Mouse (Mus musculus) G1E (cell line): ENCODE data around the gene Cyp26b1.

Experiments
- CTCF ChIP-seq: IDR thresholded peaks from 2 replicates; pipeline ENCODE4 v1.5.1; 2012; ENCODE audit warnings: low read depth, low read length, inconsistent platforms, mixed read lengths
- GATA1 ChIP-seq: IDR thresholded peaks from 2 replicates; pipeline ENCODE4 v1.6.1; 2012; ENCODE audit warnings: borderline replicate concordance, low read length, inconsistent platforms, mixed read lengths

DNA sequence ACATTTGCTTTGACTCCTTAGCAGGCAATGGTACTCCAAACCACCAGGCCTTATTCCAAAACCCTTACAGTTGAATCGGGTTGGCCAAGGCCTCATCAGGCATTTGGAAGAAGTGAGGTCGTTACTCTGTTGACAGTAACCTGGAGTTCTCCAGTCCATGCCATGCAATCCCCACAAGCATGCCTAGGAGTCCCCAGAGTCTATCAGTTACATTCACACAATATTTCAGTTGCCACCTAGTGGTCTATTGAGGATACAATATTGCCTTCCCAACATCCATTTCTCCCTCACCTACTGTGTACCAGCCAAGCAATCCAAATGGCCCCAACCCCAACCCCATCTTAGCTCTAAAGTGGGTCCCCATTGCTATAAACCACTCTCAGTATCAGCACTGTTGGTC is 48.3 kb downstream of the Cyp26b1 start:
- TF ChIP-seq CTCF (no peak), GATA1 (no peak)
